Mouse (Mus musculus): Measurements from ENCODE around the gene 1700034J05Rik. TPM values are rescaled to one million over a fixed set of nuclear protein-coding genes. Genes with fewer than 3 reads are reported as not detected.

1700034J05Rik gene
- polyA plus RNA-seq, 1 experiment from 2014 or later: 0.08 TPM

Other genes starting within 250 kb of the 1700034J05Rik start
- gene Stk38l, start 229.4 kb downstream of the 1700034J05Rik start, polyA plus RNA-seq (2014; fragmentation: Nextera tagmentation; extraction: Ambion mirVana): 8.5 and 10.8 TPM in 2 replicates
- 0.70 and 0.88 TPM in 2 replicates for gene Arntl2, start 158.4 kb downstream of the 1700034J05Rik start, polyA plus RNA-seq (2014; fragmentation: Nextera tagmentation; extraction: Ambion mirVana)
- gene Smco2, start 104.3 kb downstream of the 1700034J05Rik start, polyA plus RNA-seq (2014; fragmentation: Nextera tagmentation; extraction: Ambion mirVana): not detected in 2 replicates
- 31.1 and 33.1 TPM in 2 replicates for gene Ppfibp1, start 65.9 kb downstream of the 1700034J05Rik start, polyA plus RNA-seq (2014; fragmentation: Nextera tagmentation; extraction: Ambion mirVana)
- gene Rep15, start 78.2 kb upstream of the 1700034J05Rik start, polyA plus RNA-seq (2014; fragmentation: Nextera tagmentation; extraction: Ambion mirVana): 1.7 TPM in 2 replicates
- gene Mrps35, start 88.3 kb upstream of the 1700034J05Rik start, polyA plus RNA-seq (2014; fragmentation: Nextera tagmentation; extraction: Ambion mirVana): 139 and 140 TPM in 2 replicates
- gene Mansc4, start 132.6 kb upstream of the 1700034J05Rik start, polyA plus RNA-seq (2014; fragmentation: Nextera tagmentation; extraction: Ambion mirVana): 0.40 and 0.65 TPM in 2 replicates
- 6.8 and 7.6 TPM in 2 replicates for gene Klhl42, start 137.0 kb upstream of the 1700034J05Rik start, polyA plus RNA-seq (2014; fragmentation: Nextera tagmentation; extraction: Ambion mirVana)

Measured in liver, embryonic 11.5 days (tissue).